Mouse (Mus musculus): ENCODE data around the gene Ado.

DNA sequence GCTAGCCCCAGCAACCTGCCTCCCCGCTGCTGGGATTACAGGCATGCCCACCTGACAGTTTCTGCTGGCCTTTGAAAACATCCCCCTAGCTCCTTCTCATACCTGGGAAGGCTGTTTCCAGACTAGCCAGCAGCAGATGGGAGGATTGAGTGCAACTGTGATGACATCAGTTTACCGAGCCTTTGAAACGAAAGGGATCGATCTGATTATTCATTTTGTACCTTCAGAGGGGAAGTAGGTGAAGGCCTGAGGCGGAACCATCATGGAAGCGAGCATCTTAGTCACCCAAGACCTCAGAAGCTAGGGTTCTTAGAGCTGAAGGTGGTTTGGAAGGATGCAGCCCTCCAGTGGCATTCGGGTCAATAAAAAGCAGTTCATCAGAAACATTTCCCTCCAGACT lies 15.8 kb upstream of the Ado start:
- no peak for TF ChIP-seq POLR2AphosphoS5 (IDR thresholded peaks at IDR 0.05; ENCODE audit: insufficient replicate concordance, low read depth, low read length)
- no peak for TF ChIP-seq CTCF (IDR thresholded peaks at IDR 0.05; ENCODE audit: low read depth, low read length)
- TF ChIP-seq TAL1 (conservative IDR thresholded peaks at IDR 0.05; ENCODE audit: low read depth, low read length), result no peak
- TF ChIP-seq GATA2 (IDR thresholded peaks at IDR 0.05; ENCODE audit: borderline replicate concordance, low read depth, low read length), result no peak
- no peak for TF ChIP-seq GATA1 (IDR thresholded peaks at IDR 0.05; ENCODE audit: borderline replicate concordance, low read length)
